Mouse (Mus musculus) limb, embryonic 12.5 days (tissue): Measurements from ENCODE around the gene Trpv6. TPM values are rescaled to one million over a fixed set of nuclear protein-coding genes. Genes with fewer than 3 reads are reported as not detected.

ENCODE experiments used
- ATAC-seq: fragments of 200-750 bp; cut with Nextera tagmentation; 2 replicates; pipeline ENCODE4 v1.8.0; 2017; ENCODE audit warnings: low read depth, moderate TSS enrichment; ENCODE audit not compliant: insufficient number of reproducible peaks, insufficient read depth, low FRiP score, low TSS enrichment
- H3K27ac ChIP-seq: fragments of 300-500 bp; sonication (generic); 2 replicates; pipeline ENCODE4 v1.5.1; 2016; ENCODE audit warnings: mild to moderate bottlenecking, moderate library complexity
- H3K27me3 ChIP-seq: fragments of 300-500 bp; sonication (generic); 2 replicates; pipeline ENCODE4 v1.6.1; 2016; ENCODE audit warnings: mild to moderate bottlenecking, moderate library complexity
- H3K36me3 ChIP-seq: fragments of 300-500 bp; sonication (generic); 2 replicates; pipeline ENCODE4 v1.6.1; 2016; ENCODE audit warnings: mild to moderate bottlenecking, moderate library complexity
- H3K4me1 ChIP-seq: fragments of 300-500 bp; sonication (generic); replicated peaks from 2 replicates; pipeline ENCODE4 v1.6.1; 2016
- H3K4me2 ChIP-seq: fragments of 300-500 bp; sonication (generic); 2 replicates; pipeline ENCODE4 v1.6.1; 2016; ENCODE audit warnings: mild to moderate bottlenecking, moderate library complexity
- H3K4me3 ChIP-seq: fragments of 300-500 bp; sonication (generic); replicated peaks from 2 replicates; pipeline ENCODE4 v1.5.1; 2016; ENCODE audit warnings: mild to moderate bottlenecking
- H3K9ac ChIP-seq: fragments of 300-500 bp; sonication (generic); replicated peaks from 2 replicates; pipeline ENCODE4 v1.6.1; 2016; ENCODE audit warnings: mild to moderate bottlenecking, moderate library complexity
- H3K9me3 ChIP-seq: fragments of 300-500 bp; sonication (generic); 2 replicates; pipeline ENCODE4 v1.6.1; 2016; ENCODE audit warnings: mild to moderate bottlenecking, moderate library complexity
- WGBS: fragments of 180-500 bp; shearing (Covaris S2); methylation state at CpG from one replicate; pipeline ENCODE4 v1.1.7; 2016; 5-methylcytosine and 5-hydroxymethylcytosine counted together
- polyA plus RNA-seq: library from polyadenylated mRNA; unstranded; fragments of >200 nt; fragmentation: Nextera tagmentation; extraction: Ambion mirVana; gene quantifications from 2 replicates; pipeline ENCODE4 v1.2.1, GENCODE M21; 2016

The Trpv6 gene
- 0.36 and 0.51 TPM in 2 replicates for polyA plus RNA-seq

DNA sequence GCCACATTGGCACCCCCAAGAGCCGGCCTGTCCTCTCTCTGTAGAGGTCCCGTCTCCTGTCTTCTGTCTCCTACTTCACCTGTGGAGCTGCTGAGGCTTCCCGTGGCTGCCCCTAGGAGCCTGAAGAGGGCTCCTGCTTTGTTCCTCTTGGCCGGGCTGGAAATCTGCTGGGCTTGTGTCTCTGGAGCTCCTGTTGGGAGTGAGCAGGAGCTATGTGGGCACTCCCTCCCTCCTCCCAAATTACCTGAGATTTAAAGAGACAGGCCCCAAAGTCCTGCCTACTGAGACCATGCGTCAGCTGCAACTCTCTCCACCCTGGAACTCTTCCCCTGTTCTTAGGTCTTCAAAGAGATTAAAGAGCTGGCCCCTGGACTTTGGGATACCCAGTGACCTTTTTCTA is at the start of gene Trpv6:
Gene Trpv6 (minus strand): TSS at position 228 of the 400 bp plus-strand sequence.
- Histone ChIP-seq H3K36me3 (no peaks in the 10 kb centered on the region), H3K27me3 (no peaks in the 10 kb centered on the region), H3K4me1 (no peaks in the 10 kb centered on the region), H3K9ac (no peak within 1 kb of the TSS), H3K27ac (no peak within 1 kb of the TSS), H3K4me2 (peak within 1 kb of the TSS; percentile 4; the same call in 1 of the 2 replicates), H3K9me3 (no peaks in the 10 kb centered on the region), H3K4me3 (no peak within 1 kb of the TSS)
- ATAC-seq: no peak
- WGBS: 9% methylated on average over 5 of the region's 5 CpGs

DNA sequence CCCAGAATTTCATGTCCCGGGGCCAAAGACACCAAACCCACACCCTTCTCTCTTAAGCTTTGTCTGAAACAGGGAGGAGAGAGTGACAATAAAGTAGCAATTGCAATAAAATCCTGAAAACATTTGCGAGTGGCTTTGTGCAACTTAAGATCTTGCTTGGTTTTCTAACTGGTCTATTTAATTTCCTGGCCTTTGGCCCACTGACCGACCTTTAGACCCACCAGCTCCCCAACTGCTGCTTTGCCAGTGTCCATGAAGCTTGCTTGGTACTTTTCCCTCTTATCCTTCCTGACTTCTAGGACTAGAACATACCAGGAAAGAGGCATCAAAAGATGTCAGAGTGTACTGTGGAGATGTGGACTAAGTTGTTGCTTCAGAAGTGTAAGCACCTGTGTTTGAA is 49.4 kb upstream of the Trpv6 start:
- no peaks in the 10 kb centered on the region for H3K4me1 ChIP-seq
- no peak overlapping the region for H3K27ac ChIP-seq
- WGBS: 83% methylated on average over 3 of the region's 3 CpGs
- ATAC-seq: no peak
- no peak overlapping the region for H3K9ac ChIP-seq
- H3K4me2 ChIP-seq: no peak overlapping the region
- no peaks in the 10 kb centered on the region for H3K36me3 ChIP-seq
- no peaks in the 10 kb centered on the region for H3K27me3 ChIP-seq
- H3K9me3 ChIP-seq: no peaks in the 10 kb centered on the region
- no peak overlapping the region for H3K4me3 ChIP-seq

DNA sequence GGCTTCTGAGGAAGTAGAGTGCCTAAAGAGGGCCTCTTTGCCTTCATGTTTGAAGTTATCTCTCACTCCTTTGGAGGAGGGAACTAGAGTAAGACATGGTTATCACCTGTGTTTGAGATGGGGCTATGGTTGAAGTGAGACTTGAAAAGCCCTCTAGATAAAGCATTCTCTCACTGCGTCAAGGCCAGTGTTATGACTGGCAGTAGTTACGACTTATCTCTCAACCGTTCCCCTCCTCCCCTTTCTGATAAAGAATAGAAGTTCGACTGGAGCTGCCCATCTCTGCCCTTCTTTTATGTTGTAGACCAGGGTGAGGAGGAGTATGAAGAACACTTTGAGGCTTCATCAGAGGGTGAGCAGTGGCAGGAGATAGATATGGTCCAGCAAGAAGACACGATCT is 48.7 kb upstream of the Trpv6 start:
- H3K4me1 ChIP-seq: no peaks in the 10 kb centered on the region
- WGBS: 85% methylated on average over 5 of the region's 5 CpGs
- no peaks in the 10 kb centered on the region for H3K36me3 ChIP-seq

GRCm38 (mm10) chr6:41684131-41684530 is 47.9 kb upstream of the Trpv6 start, which contains the start of gene Llcfc1:
TSS of gene Llcfc1 (plus strand) at chr6:41684431.
- ATAC-seq: no peak
- Histone ChIP-seq H3K36me3 (no peaks in the 10 kb centered on the region), H3K4me2 (no peak within 1 kb of the TSS), H3K27me3 (no peaks in the 10 kb centered on the region), H3K9ac (no peak within 1 kb of the TSS), H3K27ac (no peak within 1 kb of the TSS), H3K4me3 (no peak within 1 kb of the TSS), H3K4me1 (no peaks in the 10 kb centered on the region), H3K9me3 (no peaks in the 10 kb centered on the region)
- 86% methylated on average over 2 of the region's 2 CpGs for WGBS

More for the DNA sequence above, 48.7 kb upstream of the Trpv6 start:
- Histone ChIP-seq H3K9ac (no peak overlapping the region), H3K4me3 (no peak overlapping the region), H3K4me2 (no peak overlapping the region), H3K9me3 (no peaks in the 10 kb centered on the region), H3K27ac (no peak overlapping the region), H3K27me3 (no peaks in the 10 kb centered on the region)
- no peak for ATAC-seq

DNA sequence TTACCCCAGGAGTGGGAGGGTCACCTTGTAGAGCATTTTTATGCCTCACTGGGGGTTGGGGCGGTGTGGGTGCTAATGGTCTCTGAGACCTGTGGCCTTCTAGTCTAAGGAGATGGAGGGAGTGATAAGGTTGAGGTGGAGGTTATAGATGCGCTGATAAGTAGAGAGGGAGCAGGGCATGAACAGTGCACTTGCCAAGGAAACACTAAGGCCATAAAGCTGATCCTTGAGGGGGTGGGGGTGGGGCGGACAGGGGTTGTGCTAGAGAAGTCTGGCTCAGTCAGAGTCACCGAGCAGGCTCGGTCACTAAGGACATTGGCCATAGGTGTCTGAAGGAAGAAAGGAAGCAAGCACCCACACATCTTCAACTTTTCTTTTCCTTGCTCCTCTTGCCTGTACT is 45.5 kb upstream of the Trpv6 start:
- H3K9ac ChIP-seq: no peak overlapping the region
- H3K36me3 ChIP-seq: no peaks in the 10 kb centered on the region
- H3K4me3 ChIP-seq: no peak overlapping the region
- H3K27me3 ChIP-seq: no peaks in the 10 kb centered on the region
- ATAC-seq: no peak
- WGBS: 67% methylated on average over 5 of the region's 5 CpGs
- no peaks in the 10 kb centered on the region for H3K9me3 ChIP-seq
- no peak overlapping the region for H3K27ac ChIP-seq
- H3K4me1 ChIP-seq: no peaks in the 10 kb centered on the region
- H3K4me2 ChIP-seq: no peak overlapping the region

DNA sequence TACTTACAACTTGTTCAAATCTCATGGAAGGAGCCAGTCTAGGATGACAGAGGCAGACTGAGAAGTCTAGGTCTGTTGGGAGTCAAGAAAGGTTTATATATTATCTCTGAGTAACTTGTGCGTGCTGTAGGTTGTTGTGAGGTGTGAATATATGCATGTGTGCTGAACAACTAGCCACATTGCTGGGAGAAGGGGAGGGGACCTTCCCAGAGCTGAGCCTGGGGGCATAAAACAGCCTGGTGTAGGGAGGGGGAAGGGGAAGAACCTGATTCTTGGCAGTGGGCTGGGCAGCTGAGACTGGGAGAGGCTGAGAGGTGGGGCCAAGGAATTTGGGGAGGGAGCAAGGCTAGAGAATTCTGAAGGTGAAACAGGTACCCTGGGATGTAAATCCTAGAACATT is 44.5 kb upstream of the Trpv6 start, which contains the start of gene Trpv5:
Gene Trpv5 (minus strand): TSS at position 101 of the 400 bp plus-strand sequence.
- H3K27ac ChIP-seq: no peak within 1 kb of the TSS
- no peaks in the 10 kb centered on the region for H3K9me3 ChIP-seq
- H3K4me2 ChIP-seq: no peak within 1 kb of the TSS
- H3K36me3 ChIP-seq: no peaks in the 10 kb centered on the region
- no peak within 1 kb of the TSS for H3K9ac ChIP-seq
- H3K4me1 ChIP-seq: no peaks in the 10 kb centered on the region
- no peak for ATAC-seq
- 57% methylated on average over 1 of the region's 1 CpGs for WGBS
- no peak within 1 kb of the TSS for H3K4me3 ChIP-seq
- H3K27me3 ChIP-seq: no peaks in the 10 kb centered on the region

- Histone ChIP-seq H3K4me3 (no peak overlapping the region), H3K27ac (no peak overlapping the region), H3K36me3 (no peaks in the 10 kb centered on the region), H3K4me2 (no peak overlapping the region), H3K27me3 (no peaks in the 10 kb centered on the region), H3K9me3 (no peaks in the 10 kb centered on the region), H3K9ac (no peak overlapping the region), H3K4me1 (no peaks in the 10 kb centered on the region)
- no peak for ATAC-seq
- WGBS: 91% methylated on average over 2 of the region's 2 CpGs
These were observed 40.3 kb upstream of the Trpv6 start for GRCm38 (mm10) chr6:41676530-41676929.

DNA sequence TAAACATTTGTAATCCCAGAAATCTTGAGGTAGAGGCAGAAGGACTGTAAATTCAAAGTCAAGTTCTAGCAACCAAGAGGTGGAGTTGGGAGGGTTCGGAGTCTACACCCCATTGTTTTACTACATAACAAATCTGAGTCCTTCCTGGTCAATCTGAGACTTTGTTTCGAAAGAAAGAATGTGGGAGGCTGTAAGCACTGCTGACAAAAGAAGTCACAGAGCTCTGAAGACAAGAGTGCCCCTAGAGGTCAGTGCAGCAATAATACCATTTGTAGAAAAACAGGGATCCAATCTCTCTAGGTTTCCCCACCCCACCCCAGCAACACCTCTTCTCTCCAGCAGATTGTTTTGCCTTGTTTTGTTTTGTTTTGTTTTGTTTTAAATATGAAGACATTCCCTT is 26.1 kb upstream of the Trpv6 start:
- Histone ChIP-seq H3K4me3 (no peak overlapping the region), H3K36me3 (no peaks in the 10 kb centered on the region), H3K4me1 (no peaks in the 10 kb centered on the region), H3K9ac (no peak overlapping the region), H3K4me2 (no peak overlapping the region), H3K27me3 (no peaks in the 10 kb centered on the region), H3K27ac (no peak overlapping the region), H3K9me3 (no peaks in the 10 kb centered on the region)
- WGBS: 49% methylated on average over 2 of the region's 2 CpGs
- no peak for ATAC-seq

GRCm38 (mm10) chr6:41658487-41658886 is 22.3 kb upstream of the Trpv6 start:
- H3K27me3 ChIP-seq: no peaks in the 10 kb centered on the region
- H3K4me1 ChIP-seq: no peaks in the 10 kb centered on the region
- no peak overlapping the region for H3K9ac ChIP-seq
- H3K4me3 ChIP-seq: no peak overlapping the region
- H3K27ac ChIP-seq: no peak overlapping the region
- ATAC-seq: no peak
- H3K4me2 ChIP-seq: no peak overlapping the region
- no peaks in the 10 kb centered on the region for H3K9me3 ChIP-seq
- 73% methylated on average over 1 of the region's 1 CpGs for WGBS
- no peaks in the 10 kb centered on the region for H3K36me3 ChIP-seq

DNA sequence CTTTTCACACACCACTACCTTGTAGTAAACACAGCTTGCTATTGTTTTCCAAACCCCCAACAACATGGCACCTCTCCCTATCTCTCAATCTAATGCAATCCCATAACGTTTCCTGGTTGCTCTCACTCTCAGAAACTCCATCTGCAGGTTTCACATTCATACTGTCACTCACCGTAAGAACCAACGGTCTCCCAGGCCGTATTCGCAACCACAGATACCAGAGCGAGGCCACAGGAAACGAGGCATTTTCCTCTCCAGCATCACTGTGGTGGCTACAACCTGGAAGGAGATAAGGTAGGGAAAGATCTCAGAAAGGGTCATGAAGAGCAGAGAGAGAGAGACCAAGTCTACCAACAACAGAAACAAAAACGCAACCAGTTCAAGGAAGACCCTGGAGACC is 18.4 kb upstream of the Trpv6 start:
- H3K9me3 ChIP-seq: no peaks in the 10 kb centered on the region
- H3K4me3 ChIP-seq: no peak overlapping the region
- no peaks in the 10 kb centered on the region for H3K4me1 ChIP-seq
- WGBS: 84% methylated on average over 8 of the region's 8 CpGs
- H3K27me3 ChIP-seq: no peaks in the 10 kb centered on the region
- H3K36me3 ChIP-seq: no peaks in the 10 kb centered on the region
- no peak overlapping the region for H3K4me2 ChIP-seq
- no peak for ATAC-seq
- no peak overlapping the region for H3K9ac ChIP-seq
- no peak overlapping the region for H3K27ac ChIP-seq

- 90% methylated on average over 5 of the region's 5 CpGs for WGBS
- Histone ChIP-seq H3K9ac (no peak overlapping the region), H3K27me3 (no peaks in the 10 kb centered on the region), H3K9me3 (no peaks in the 10 kb centered on the region), H3K36me3 (no peaks in the 10 kb centered on the region), H3K4me2 (no peak overlapping the region), H3K27ac (no peak overlapping the region), H3K4me3 (no peak overlapping the region), H3K4me1 (no peaks in the 10 kb centered on the region)
- ATAC-seq: no peak
These were observed 17.0 kb upstream of the Trpv6 start for GRCm38 (mm10) chr6:41653173-41653572.

DNA sequence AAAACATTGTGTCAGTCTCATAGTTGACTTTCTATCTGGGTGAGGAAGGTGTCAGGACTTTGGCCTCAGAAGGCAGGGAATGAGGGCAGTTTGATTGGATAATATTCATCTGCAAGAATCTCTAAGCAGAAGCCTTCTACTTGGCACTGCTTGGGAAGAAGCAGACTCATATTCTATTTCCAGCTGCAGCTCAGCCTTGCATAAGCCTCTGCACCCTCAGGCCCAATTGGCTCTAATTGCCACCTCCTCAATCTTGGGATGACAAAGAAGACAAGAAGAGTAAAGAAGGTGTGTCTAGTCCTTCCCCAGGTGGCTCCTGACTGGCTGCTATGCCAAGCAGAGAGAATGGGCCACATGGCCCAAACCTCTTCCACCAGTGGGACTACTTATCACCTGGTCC is 10.5 kb upstream of the Trpv6 start:
- no peaks in the 10 kb centered on the region for H3K9me3 ChIP-seq
- H3K9ac ChIP-seq: no peak overlapping the region
- H3K27me3 ChIP-seq: no peaks in the 10 kb centered on the region
- no peak overlapping the region for H3K4me2 ChIP-seq
- ATAC-seq: no peak
- H3K4me3 ChIP-seq: no peak overlapping the region
- H3K27ac ChIP-seq: no peak overlapping the region
- no peaks in the 10 kb centered on the region for H3K4me1 ChIP-seq
- H3K36me3 ChIP-seq: no peaks in the 10 kb centered on the region
